ENCODE assay signal across 37 mouse cellular contexts in the genomic region with DNA sequence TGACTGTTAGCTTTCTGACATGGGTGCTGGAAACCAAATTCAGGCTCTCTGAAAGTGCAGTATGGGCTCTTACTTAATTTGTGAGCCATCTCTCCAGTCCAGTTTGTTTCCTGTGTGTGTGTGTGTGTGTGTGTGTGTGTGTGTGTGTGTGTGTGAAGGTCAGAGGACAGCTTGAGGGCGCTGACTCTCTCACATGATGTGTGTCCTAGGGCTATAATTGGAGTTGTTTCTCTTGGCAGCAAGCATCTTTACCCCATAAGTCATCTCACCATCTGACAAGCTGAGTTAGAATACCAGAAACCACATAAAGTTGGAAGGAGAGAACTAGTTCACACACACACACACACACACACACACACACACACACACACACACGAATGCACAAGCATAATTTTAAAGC. TPM values are rescaled to one million over a fixed set of nuclear protein-coding genes. Genes with fewer than 3 reads are reported as not detected.
A peak's percentile ranks its signal among the peaks of the same experiment; 100 is the strongest.
DNase-seq lines count a peak whose midpoint lies in the region; ATAC-seq and TF ChIP-seq lines count a peak whose summit lies in the region.
"Had no signal": no experiment of that assay in that cellular context is flagged by ENCODE, and none has a peak within 500 bp of the region (broad histone marks: within the 10 kb centered on the region; RNA-seq: fewer than 3 reads in every experiment).

No protein-coding gene starts in this region.

- no peaks in the 10 kb centered on the region for H3K9me3 ChIP-seq in kidney, postnatal 0 days (replicated peaks; ENCODE audit: low read length)
- H3K9me3 ChIP-seq in kidney, embryonic 14.5 days (ENCODE audit: control insufficient read depth, low read length): no peaks in the 10 kb centered on the region
- H3K9me3 ChIP-seq: embryonic facial prominence, embryonic 13.5 days; forebrain, embryonic 10.5 days; forebrain, embryonic 15.5 days; limb, embryonic 13.5 days; lung, embryonic 15.5 days; midbrain, embryonic 10.5 days; midbrain, embryonic 15.5 days; neural tube, embryonic 12.5 days had no signal

- no peak overlapping the region for H3K4me2 ChIP-seq in kidney, postnatal 0 days (ENCODE audit: low read length)
- H3K4me2 ChIP-seq in kidney, embryonic 14.5 days (replicated peaks; ENCODE audit: low read depth, low read length): no peak overlapping the region
- H3K4me2 ChIP-seq: embryonic facial prominence, embryonic 13.5 days; forebrain, embryonic 15.5 days; hindbrain, embryonic 14.5 days; limb, embryonic 13.5 days; liver, embryonic 11.5 days; lung, embryonic 15.5 days; midbrain, embryonic 15.5 days; neural tube, embryonic 12.5 days had no signal

- 37% methylated on average over 2 of the region's 2 CpGs for WGBS in heart, adult 2 months
- WGBS in kidney, postnatal 0 days: 54% methylated on average over 2 of the region's 2 CpGs
- WGBS in kidney, embryonic 14.5 days: 63% methylated on average over 2 of the region's 2 CpGs

- no peak for DNase-seq in heart, adult 2 months
- no peak for DNase-seq in heart, postnatal 4 days
- peak; percentile 83 for DNase-seq in kidney, postnatal 0 days (ENCODE audit: low spot score)
- DNase-seq in NIH3T3 (ENCODE audit: low read depth): peak; percentile 91
- DNase-seq in left cerebral cortex, adult 9 months (ENCODE audit: low spot score in 2 of 2): no peak
- DNase-seq: adrenal gland, postnatal 14 days; cerebellum, adult 11 months; cerebellum, adult 9-10 months; gastrocnemius, postnatal 25 days; right cerebral cortex, adult 18-20 months; thymus, adult 18-20 months; thymus, postnatal 25 days had no signal

- ATAC-seq in kidney, postnatal 0 days (replicated peaks; ENCODE audit: low FRiP score, low read depth): no peak
- no peak for ATAC-seq in kidney, embryonic 14.5 days (ENCODE audit: low FRiP score, low TSS enrichment)
- no peak for ATAC-seq in monocyte, adult 5-6 weeks (replicated peaks; ENCODE audit: insufficient number of reproducible peaks, low FRiP score, low TSS enrichment, poor library complexity, severe bottlenecking)
- ATAC-seq: forebrain, embryonic 15.5 days; intestine, postnatal 0 days; midbrain, embryonic 15.5 days had no signal

- no peak for TF ChIP-seq EP300 in heart, adult 2 months (IDR thresholded peaks at IDR 0.05; ENCODE audit: insufficient read depth, low read depth, low read length)

- no peaks in the 10 kb centered on the region for H3K27me3 ChIP-seq in heart, adult 2 months (ENCODE audit: control insufficient read depth, insufficient read depth, low read length)
- no peaks in the 10 kb centered on the region for H3K27me3 ChIP-seq in kidney, postnatal 0 days (ENCODE audit: insufficient read depth, low read length)
- H3K27me3 ChIP-seq in kidney, embryonic 14.5 days (ENCODE audit: control insufficient read depth, insufficient read depth, low read length): no peaks in the 10 kb centered on the region
- H3K27me3 ChIP-seq: CH12.LX; embryonic facial prominence, embryonic 13.5 days; forebrain, embryonic 15.5 days; limb, embryonic 13.5 days; midbrain, embryonic 15.5 days; neural tube, embryonic 12.5 days had no signal

- 0 out of 2 replicates have a peak overlapping the region, but pooled peaks have one; percentile 36 for H3K27ac ChIP-seq in heart, adult 2 months
- no peak overlapping the region for H3K27ac ChIP-seq in kidney, postnatal 0 days
- H3K27ac ChIP-seq in kidney, embryonic 14.5 days (ENCODE audit: low read depth, low read length): no peak overlapping the region
- H3K27ac ChIP-seq: forebrain, embryonic 10.5 days; forebrain, embryonic 15.5 days; hindbrain, embryonic 14.5 days; layer of hippocampus, adult 2 months; left cerebral cortex, adult 2 months; limb, embryonic 13.5 days; lung, embryonic 15.5 days; midbrain, embryonic 10.5 days; midbrain, embryonic 15.5 days; neural tube, embryonic 12.5 days; stomach, postnatal 0 days had no signal

- no peaks in the 10 kb centered on the region for H3K36me3 ChIP-seq in heart, adult 2 months (ENCODE audit: control insufficient read depth, insufficient read depth, low read length)
- no peaks in the 10 kb centered on the region for H3K36me3 ChIP-seq in kidney, postnatal 0 days (ENCODE audit: insufficient read depth, low read length)
- no peaks in the 10 kb centered on the region for H3K36me3 ChIP-seq in kidney, embryonic 14.5 days (ENCODE audit: control insufficient read depth, insufficient read depth, low read length)
- H3K36me3 ChIP-seq: embryonic facial prominence, embryonic 13.5 days; forebrain, embryonic 10.5 days; forebrain, embryonic 15.5 days; limb, embryonic 13.5 days; lung, embryonic 15.5 days; midbrain, embryonic 10.5 days; midbrain, embryonic 15.5 days; neural tube, embryonic 12.5 days had no signal

- H3K79me2 ChIP-seq in heart, adult 2 months (replicated peaks; ENCODE audit: control insufficient read depth, insufficient read depth, low read length): no peaks in the 10 kb centered on the region

- intact Hi-C loops in heart, adult 2 months (cut with DNase I): no loop called here

- H3K9ac ChIP-seq in heart, adult 2 months (ENCODE audit: low read depth, low read length): no peak overlapping the region
- no peak overlapping the region for H3K9ac ChIP-seq in kidney, postnatal 0 days (ENCODE audit: low read depth, low read length)
- H3K9ac ChIP-seq in kidney, embryonic 14.5 days (ENCODE audit: low read depth, low read length): no peak overlapping the region
- H3K9ac ChIP-seq: embryonic facial prominence, embryonic 13.5 days; forebrain, embryonic 15.5 days; hindbrain, embryonic 14.5 days; limb, embryonic 13.5 days; lung, embryonic 15.5 days; midbrain, embryonic 15.5 days; neural tube, embryonic 12.5 days had no signal

- no peak overlapping the region for H3K4me3 ChIP-seq in heart, adult 2 months
- H3K4me3 ChIP-seq in kidney, postnatal 0 days (replicated peaks; ENCODE audit: low read depth, low read length): no peak overlapping the region
- no peak overlapping the region for H3K4me3 ChIP-seq in kidney, embryonic 14.5 days (ENCODE audit: low read length)
- H3K4me3 ChIP-seq: embryonic facial prominence, embryonic 13.5 days; forebrain, embryonic 10.5 days; forebrain, embryonic 15.5 days; layer of hippocampus, adult 2 months; left cerebral cortex, adult 2 months; limb, embryonic 13.5 days; lung, embryonic 15.5 days; midbrain, embryonic 10.5 days; midbrain, embryonic 15.5 days; neural tube, embryonic 12.5 days had no signal

- no peak for TF ChIP-seq POLR2A in heart, adult 2 months (IDR thresholded peaks at IDR 0.05; ENCODE audit: insufficient read depth, low read depth, low read length)

- TF ChIP-seq CTCF in heart, adult 2 months (IDR thresholded peaks at IDR 0.05): no peak
- TF ChIP-seq CTCF in kidney, postnatal 0 days (IDR thresholded peaks at IDR 0.05; ENCODE audit: low read depth): no peak

- H3K4me1 ChIP-seq in heart, adult 2 months (ENCODE audit: control insufficient read depth, insufficient read depth, low read length): no peaks in the 10 kb centered on the region
- H3K4me1 ChIP-seq in kidney, postnatal 0 days (replicated peaks; ENCODE audit: insufficient read depth, low read length): no peaks in the 10 kb centered on the region
- H3K4me1 ChIP-seq in kidney, embryonic 14.5 days (ENCODE audit: control insufficient read depth, insufficient read depth, low read length): peaks cover 5% of the 10 kb centered on the region; the same call in 1 of the 2 replicates
- H3K4me1 ChIP-seq: forebrain, embryonic 10.5 days; forebrain, embryonic 15.5 days; lung, embryonic 15.5 days; midbrain, embryonic 10.5 days; midbrain, embryonic 15.5 days; neural tube, embryonic 12.5 days had no signal

RNA-seq across cellular contexts. Expression of a gene that starts 18.8 kb away (rescaled TPM):
- 10 to 100 TPM; 30.1 to 39.0 TPM for total RNA-seq in heart, adult 2 months (2021)
- 58.6 and 74.4 TPM in 2 replicates for polyA plus RNA-seq in heart, adult 2 months (2012; rRNA removed)
- 100 to 1,000 TPM; 200 to 203 TPM for total RNA-seq in heart, postnatal 4 days (2021)
- polyA plus RNA-seq in kidney, postnatal 0 days (2015; fragmentation: Nextera tagmentation; extraction: Ambion mirVana): 170 and 178 TPM in 2 replicates
- 187 and 196 TPM in 2 replicates for polyA plus RNA-seq in kidney, embryonic 14.5 days (2014; fragmentation: Nextera tagmentation; extraction: Ambion mirVana)
- total RNA-seq in monocyte, adult 5-6 weeks (2017): 104 to 150 TPM (median 116 TPM) in 3 replicates

RNA-seq across cellular contexts. Expression of a gene that starts 44.1 kb away (rescaled TPM):
- total RNA-seq in heart, adult 2 months (2021): under 1 TPM; 0.13 to 0.80 TPM
- 1.00 and 2.1 TPM in 2 replicates for polyA plus RNA-seq in heart, adult 2 months (2012; rRNA removed)
- 1 to 10 TPM in 1 of 2 experiments, under 1 TPM in 1; 0.60 to 1.3 TPM for total RNA-seq in heart, postnatal 4 days (2021)
- polyA plus RNA-seq in kidney, postnatal 0 days (2015; fragmentation: Nextera tagmentation; extraction: Ambion mirVana): 0.26 and 0.82 TPM in 2 replicates
- polyA plus RNA-seq in kidney, embryonic 14.5 days (2014; fragmentation: Nextera tagmentation; extraction: Ambion mirVana): 0.13 and 0.31 TPM in 2 replicates
- 1.1 TPM in 1 of 3 replicates, not detected in the others for total RNA-seq in monocyte, adult 5-6 weeks (2017)
- total RNA-seq: hematopoietic stem cell, adult 5-6 weeks had no signal

RNA-seq across cellular contexts. Expression of a gene that starts 57.4 kb away (rescaled TPM):
- total RNA-seq in heart, adult 2 months (2021): 10 to 100 TPM; 57.0 to 85.0 TPM
- 165 and 235 TPM in 2 replicates for polyA plus RNA-seq in heart, adult 2 months (2012; rRNA removed)
- total RNA-seq in heart, postnatal 4 days (2021): 100 to 1,000 TPM; 435 TPM
- polyA plus RNA-seq in kidney, postnatal 0 days (2015; fragmentation: Nextera tagmentation; extraction: Ambion mirVana): 460 and 537 TPM in 2 replicates
- polyA plus RNA-seq in kidney, embryonic 14.5 days (2014; fragmentation: Nextera tagmentation; extraction: Ambion mirVana): 891 and 921 TPM in 2 replicates
- 79.8 to 96.7 TPM (median 88.2 TPM) in 3 replicates for total RNA-seq in monocyte, adult 5-6 weeks (2017)

RNA-seq across cellular contexts. Expression of a gene that starts 57.5 kb away (rescaled TPM):
- total RNA-seq in heart, adult 2 months (2021): not detected
- polyA plus RNA-seq in heart, adult 2 months (2012; rRNA removed): 26.2 TPM in 1 of 2 replicates, not detected in the other
- not detected for total RNA-seq in heart, postnatal 4 days (2021)
- polyA plus RNA-seq in kidney, postnatal 0 days (2015; fragmentation: Nextera tagmentation; extraction: Ambion mirVana): not detected in 2 replicates
- polyA plus RNA-seq in kidney, embryonic 14.5 days (2014; fragmentation: Nextera tagmentation; extraction: Ambion mirVana): not detected in 2 replicates
- total RNA-seq in monocyte, adult 5-6 weeks (2017): 12.2 to 56.4 TPM in 2 of 3 replicates, not detected in the other
- total RNA-seq: adrenal gland, postnatal 14 days; ES-E14; gastrocnemius, adult 18-20 months; gastrocnemius, postnatal 25 days; heart, adult 18-20 months; hematopoietic stem cell, adult 5-6 weeks; layer of hippocampus, adult 2 months; layer of hippocampus, postnatal 14 days; left cerebral cortex, adult 2 months; left cerebral cortex, postnatal 36 days had no signal
- polyA plus RNA-seq: embryonic facial prominence, embryonic 13.5 days; forebrain, embryonic 10.5 days; forebrain, embryonic 15.5 days; heart, embryonic 14.5 days; hindbrain, embryonic 14.5 days; intestine, postnatal 0 days; limb, embryonic 13.5 days; liver, embryonic 11.5 days; liver, embryonic 16.5 days; lung, embryonic 15.5 days; midbrain, embryonic 10.5 days; midbrain, embryonic 15.5 days; neural tube, embryonic 12.5 days; stomach, postnatal 0 days had no signal

Comparison
In these comparisons a context has a peak if more than half of its experiments do, and no peak if none do; other contexts are left out.
1. DNase-seq: peak in kidney, postnatal 0 days (single experiment) and NIH3T3 (single experiment); none in heart, adult 2 months (0 of 2), heart, postnatal 4 days (single experiment) and left cerebral cortex, adult 9 months (0 of 2).